Mouse (Mus musculus) bone marrow macrophage, adult 2 months (primary cell): ENCODE data around the gene Nfe2.

Experiments
- CTCF ChIP-seq: IDR thresholded peaks from 2 replicates; pipeline ENCODE4 v1.5.1; 2012; ENCODE audit warnings: low read depth, mild to moderate bottlenecking, low read length, moderate library complexity
- POLR2A ChIP-seq: IDR thresholded peaks from 2 replicates; pipeline ENCODE4 v1.6.1; 2012; ENCODE audit warnings: mild to moderate bottlenecking, low read depth, low read length, borderline replicate concordance

DNA sequence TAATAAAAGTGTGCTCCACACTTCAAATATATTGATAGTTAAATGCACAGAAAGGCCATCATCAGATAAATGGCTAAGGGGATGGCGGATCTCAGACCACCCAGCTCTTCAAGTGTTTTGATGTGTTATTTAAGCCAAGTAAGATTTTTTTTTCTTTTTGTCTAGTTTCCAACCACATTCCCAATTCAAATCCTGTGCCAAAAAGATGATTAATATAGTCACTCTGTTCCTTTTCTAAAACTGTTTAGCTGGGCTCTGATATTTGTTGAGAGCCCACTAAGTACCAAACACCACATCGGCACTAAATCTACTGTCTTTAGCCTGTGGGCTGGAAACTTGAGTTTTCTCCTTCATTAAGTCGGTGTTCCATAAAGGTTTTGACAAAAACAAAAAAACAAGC, 31.2 kb downstream of the Nfe2 start:
- TF ChIP-seq CTCF (no peak), POLR2A (no peak)
